Mouse (Mus musculus): Measurements from ENCODE around the gene Vmn1r2. TPM values are rescaled to one million over a fixed set of nuclear protein-coding genes. Genes with fewer than 3 reads are reported as not detected.
"Not testable (repeated sequence)": the region's sequence is repeated elsewhere in the genome, so short reads cannot be mapped to it uniquely, and the experiment has no call there.

Vmn1r2 gene
- total RNA-seq (2014; rRNA removed) (not detected in 2 replicates), polyA plus RNA-seq (2015; fragmentation: Nextera tagmentation; extraction: Ambion mirVana) (not detected in 2 replicates)

- WGBS, result no CpG with 5 or more reads among the region's 1 CpGs
- H3K27ac ChIP-seq (ENCODE audit: low read depth, low read length); H3K4me1 ChIP-seq (ENCODE audit: insufficient read depth, low read length); DNase-seq (ENCODE audit: low spot score); H3K36me3 ChIP-seq (ENCODE audit: insufficient read depth, low read length); H3K27me3 ChIP-seq (ENCODE audit: insufficient read depth, low read length); H3K9ac ChIP-seq (replicated peaks; ENCODE audit: low read length, poor library complexity, severe bottlenecking); H3K4me2 ChIP-seq (ENCODE audit: low read depth, low read length, poor library complexity, severe bottlenecking); H3K4me3 ChIP-seq (ENCODE audit: low read depth, low read length); ATAC-seq (ENCODE audit: low FRiP score): not testable (repeated sequence)
- peaks cover 14% of the 10 kb centered on the region for H3K9me3 ChIP-seq (ENCODE audit: low read length)
Observed at GRCm38 (mm10) chr4:3167020-3167419, at the start of gene Vmn1r2. Gene Vmn1r2 (plus strand): TSS chr4:3167320.

- not testable (repeated sequence) for H3K27ac ChIP-seq (ENCODE audit: low read depth, low read length); H3K36me3 ChIP-seq (ENCODE audit: insufficient read depth, low read length); H3K4me1 ChIP-seq (ENCODE audit: insufficient read depth, low read length); ATAC-seq (ENCODE audit: low FRiP score); DNase-seq (ENCODE audit: low spot score); H3K9ac ChIP-seq (replicated peaks; ENCODE audit: low read length, poor library complexity, severe bottlenecking); H3K9me3 ChIP-seq (ENCODE audit: low read length); H3K4me2 ChIP-seq (ENCODE audit: low read depth, low read length, poor library complexity, severe bottlenecking); H3K4me3 ChIP-seq (ENCODE audit: low read depth, low read length); H3K27me3 ChIP-seq (ENCODE audit: insufficient read depth, low read length)
- WGBS, result no CpG with 5 or more reads among the region's 3 CpGs
Observed at GRCm38 (mm10) chr4:3147926-3148325, 19.2 kb upstream of the Vmn1r2 start.

- H3K27me3 ChIP-seq (ENCODE audit: insufficient read depth, low read length); H3K9ac ChIP-seq (replicated peaks; ENCODE audit: low read length, poor library complexity, severe bottlenecking); H3K4me2 ChIP-seq (ENCODE audit: low read depth, low read length, poor library complexity, severe bottlenecking); H3K4me1 ChIP-seq (ENCODE audit: insufficient read depth, low read length); H3K4me3 ChIP-seq (ENCODE audit: low read depth, low read length); H3K36me3 ChIP-seq (ENCODE audit: insufficient read depth, low read length); ATAC-seq (ENCODE audit: low FRiP score); H3K9me3 ChIP-seq (ENCODE audit: low read length); DNase-seq (ENCODE audit: low spot score); H3K27ac ChIP-seq (ENCODE audit: low read depth, low read length): not testable (repeated sequence)
- WGBS, result 71% methylated on average over 2 of the region's 2 CpGs
Observed at GRCm38 (mm10) chr4:3153320-3153719, 13.8 kb upstream of the Vmn1r2 start.

- not testable (repeated sequence) for H3K9ac ChIP-seq (replicated peaks; ENCODE audit: low read length, poor library complexity, severe bottlenecking); H3K27me3 ChIP-seq (ENCODE audit: insufficient read depth, low read length); H3K27ac ChIP-seq (ENCODE audit: low read depth, low read length); H3K4me3 ChIP-seq (ENCODE audit: low read depth, low read length); DNase-seq (ENCODE audit: low spot score); H3K4me1 ChIP-seq (ENCODE audit: insufficient read depth, low read length); H3K36me3 ChIP-seq (ENCODE audit: insufficient read depth, low read length); ATAC-seq (ENCODE audit: low FRiP score); H3K4me2 ChIP-seq (ENCODE audit: low read depth, low read length, poor library complexity, severe bottlenecking)
- peaks cover 14% of the 10 kb centered on the region for H3K9me3 ChIP-seq (ENCODE audit: low read length)
Observed at GRCm38 (mm10) chr4:3164429-3164828, 2.7 kb upstream of the Vmn1r2 start.

- no peak for DNase-seq (ENCODE audit: low spot score)
Observed at GRCm38 (mm10) chr4:3165046-3165445, 2.1 kb upstream of the Vmn1r2 start.

GRCm38 (mm10) chr4:3174586-3174985 lies 7.5 kb downstream of the Vmn1r2 start:
- not testable (repeated sequence) for H3K9ac ChIP-seq (replicated peaks; ENCODE audit: low read length, poor library complexity, severe bottlenecking); H3K4me2 ChIP-seq (ENCODE audit: low read depth, low read length, poor library complexity, severe bottlenecking); H3K27me3 ChIP-seq (ENCODE audit: insufficient read depth, low read length); H3K4me1 ChIP-seq (ENCODE audit: insufficient read depth, low read length); DNase-seq (ENCODE audit: low spot score); H3K27ac ChIP-seq (ENCODE audit: low read depth, low read length); H3K4me3 ChIP-seq (ENCODE audit: low read depth, low read length); H3K36me3 ChIP-seq (ENCODE audit: insufficient read depth, low read length)
- 78% methylated on average over 4 of the region's 4 CpGs for WGBS
- peak; percentile 47; the same call in 1 of the 2 replicates for ATAC-seq (ENCODE audit: low FRiP score)
- H3K9me3 ChIP-seq (ENCODE audit: low read length), result peaks cover 20% of the 10 kb centered on the region; the same call in 1 of the 2 replicates

More at GRCm38 (mm10) chr4:3165046-3165445, 2.1 kb upstream of the Vmn1r2 start:
- no peak overlapping the region for H3K9ac ChIP-seq (replicated peaks; ENCODE audit: low read length, poor library complexity, severe bottlenecking)
- peak; percentile 71; the same call in 1 of the 2 replicates for ATAC-seq (ENCODE audit: low FRiP score)
- no peak overlapping the region for H3K27ac ChIP-seq (ENCODE audit: low read depth, low read length)
- H3K4me1 ChIP-seq (ENCODE audit: insufficient read depth, low read length), result no peaks in the 10 kb centered on the region
- no peak overlapping the region for H3K4me2 ChIP-seq (ENCODE audit: low read depth, low read length, poor library complexity, severe bottlenecking)
- 95% methylated on average over 4 of the region's 4 CpGs for WGBS
- TF ChIP-seq CTCF (IDR thresholded peaks at IDR 0.05), result no peak
- H3K36me3 ChIP-seq (ENCODE audit: insufficient read depth, low read length), result no peaks in the 10 kb centered on the region
- H3K27me3 ChIP-seq (ENCODE audit: insufficient read depth, low read length), result no peaks in the 10 kb centered on the region
- no peak overlapping the region for H3K4me3 ChIP-seq (ENCODE audit: low read depth, low read length)
- H3K9me3 ChIP-seq (ENCODE audit: low read length), result peaks cover 14% of the 10 kb centered on the region

GRCm38 (mm10) chr4:3175756-3176155 lies 8.6 kb downstream of the Vmn1r2 start:
- WGBS, result 94% methylated on average over 6 of the region's 8 CpGs
- not testable (repeated sequence) for H3K4me2 ChIP-seq (ENCODE audit: low read depth, low read length, poor library complexity, severe bottlenecking); DNase-seq (ENCODE audit: low spot score); H3K27ac ChIP-seq (ENCODE audit: low read depth, low read length); H3K9ac ChIP-seq (replicated peaks; ENCODE audit: low read length, poor library complexity, severe bottlenecking); H3K4me3 ChIP-seq (ENCODE audit: low read depth, low read length); H3K36me3 ChIP-seq (ENCODE audit: insufficient read depth, low read length); H3K4me1 ChIP-seq (ENCODE audit: insufficient read depth, low read length); ATAC-seq (ENCODE audit: low FRiP score); H3K27me3 ChIP-seq (ENCODE audit: insufficient read depth, low read length)
- peaks cover 31% of the 10 kb centered on the region for H3K9me3 ChIP-seq (ENCODE audit: low read length)

- H3K4me2 ChIP-seq (ENCODE audit: low read depth, low read length, poor library complexity, severe bottlenecking); H3K27ac ChIP-seq (ENCODE audit: low read depth, low read length); H3K4me3 ChIP-seq (ENCODE audit: low read depth, low read length); H3K4me1 ChIP-seq (ENCODE audit: insufficient read depth, low read length); H3K27me3 ChIP-seq (ENCODE audit: insufficient read depth, low read length); H3K9ac ChIP-seq (replicated peaks; ENCODE audit: low read length, poor library complexity, severe bottlenecking); H3K36me3 ChIP-seq (ENCODE audit: insufficient read depth, low read length); ATAC-seq (ENCODE audit: low FRiP score); DNase-seq (ENCODE audit: low spot score): not testable (repeated sequence)
- 93% methylated on average over 6 of the region's 6 CpGs for WGBS
- H3K9me3 ChIP-seq (ENCODE audit: low read length), result peaks cover 35% of the 10 kb centered on the region
Observed at GRCm38 (mm10) chr4:3176195-3176594, 9.1 kb downstream of the Vmn1r2 start.

- not testable (repeated sequence) for H3K4me3 ChIP-seq (ENCODE audit: low read depth, low read length); H3K27ac ChIP-seq (ENCODE audit: low read depth, low read length); H3K4me2 ChIP-seq (ENCODE audit: low read depth, low read length, poor library complexity, severe bottlenecking); ATAC-seq (ENCODE audit: low FRiP score); H3K4me1 ChIP-seq (ENCODE audit: insufficient read depth, low read length); DNase-seq (ENCODE audit: low spot score); H3K36me3 ChIP-seq (ENCODE audit: insufficient read depth, low read length); H3K27me3 ChIP-seq (ENCODE audit: insufficient read depth, low read length); H3K9ac ChIP-seq (replicated peaks; ENCODE audit: low read length, poor library complexity, severe bottlenecking)
- 87% methylated on average over 10 of the region's 10 CpGs for WGBS
- H3K9me3 ChIP-seq (ENCODE audit: low read length), result peaks cover 35% of the 10 kb centered on the region
Observed at GRCm38 (mm10) chr4:3176746-3177490, 9.8 kb downstream of the Vmn1r2 start.

Data from midbrain, postnatal 0 days (tissue).